Mouse (Mus musculus) stomach, embryonic 14.5 days (tissue): ENCODE data around the gene Slc2a12. TPM values are rescaled to one million over a fixed set of nuclear protein-coding genes. Genes with fewer than 3 reads are reported as not detected.

ENCODE experiments used
- ATAC-seq: fragments of 200-750 bp; cut with Nextera tagmentation; 2 replicates; pipeline ENCODE4 v1.8.0; 2017; ENCODE audit warnings: low read depth, moderate TSS enrichment; ENCODE audit not compliant: insufficient number of reproducible peaks, insufficient read depth, low FRiP score
- H3K27ac ChIP-seq: fragments of 300-500 bp; sonication (generic); 2 replicates; pipeline ENCODE4 v1.5.1; 2014; ENCODE audit warnings: mild to moderate bottlenecking, low read length, moderate library complexity, mixed read lengths
- H3K27me3 ChIP-seq: fragments of 300-500 bp; sonication (generic); 2 replicates; pipeline ENCODE4 v1.6.1; 2014; ENCODE audit warnings: low read length, control low read depth, mixed read lengths; ENCODE audit not compliant: control insufficient read depth, insufficient read depth
- H3K36me3 ChIP-seq: fragments of 300-500 bp; sonication (generic); 2 replicates; pipeline ENCODE4 v1.6.1; 2014; ENCODE audit warnings: mild to moderate bottlenecking, control low read depth, low read length, moderate library complexity, mixed read lengths; ENCODE audit not compliant: control insufficient read depth, insufficient read depth
- H3K4me1 ChIP-seq: fragments of 300-500 bp; sonication (generic); 2 replicates; pipeline ENCODE4 v1.6.1; 2014; ENCODE audit warnings: low read length, control low read depth, mixed read lengths; ENCODE audit not compliant: control insufficient read depth, insufficient read depth
- H3K4me2 ChIP-seq: fragments of 300-500 bp; sonication (generic); replicated peaks from 2 replicates; pipeline ENCODE4 v1.6.1; 2014; ENCODE audit warnings: low read depth, low read length, control low read depth
- H3K4me3 ChIP-seq: fragments of 300-500 bp; sonication (generic); 2 replicates; pipeline ENCODE4 v1.5.1; 2014; ENCODE audit warnings: low read depth, low read length, control low read depth
- H3K9ac ChIP-seq: fragments of 300-500 bp; sonication (generic); replicated peaks from 2 replicates; pipeline ENCODE4 v1.6.1; 2014; ENCODE audit warnings: low read depth, mild to moderate bottlenecking, control low read depth, low read length, moderate library complexity, mixed read lengths
- H3K9me3 ChIP-seq: fragments of 300-500 bp; sonication (generic); 2 replicates; pipeline ENCODE4 v1.6.1; 2016; ENCODE audit warnings: low read depth, low read length, control low read depth; ENCODE audit not compliant: control insufficient read depth
- WGBS: fragments of 180-500 bp; shearing (Covaris S2); extraction: QIAGEN DNeasy Blood & Tissue Kit; methylation state at CpG from one replicate; pipeline ENCODE4 v1.1.7; 2014; 5-methylcytosine and 5-hydroxymethylcytosine counted together
- polyA plus RNA-seq: library from polyadenylated mRNA; unstranded; fragments of >200 nt; fragmentation: Nextera tagmentation; extraction: Ambion mirVana; gene quantifications from 2 replicates; pipeline ENCODE4 v1.2.1, GENCODE M21; 2014

The Slc2a12 gene
- polyA plus RNA-seq, 1 experiment from 2014 or later: 2.8 TPM

DNA sequence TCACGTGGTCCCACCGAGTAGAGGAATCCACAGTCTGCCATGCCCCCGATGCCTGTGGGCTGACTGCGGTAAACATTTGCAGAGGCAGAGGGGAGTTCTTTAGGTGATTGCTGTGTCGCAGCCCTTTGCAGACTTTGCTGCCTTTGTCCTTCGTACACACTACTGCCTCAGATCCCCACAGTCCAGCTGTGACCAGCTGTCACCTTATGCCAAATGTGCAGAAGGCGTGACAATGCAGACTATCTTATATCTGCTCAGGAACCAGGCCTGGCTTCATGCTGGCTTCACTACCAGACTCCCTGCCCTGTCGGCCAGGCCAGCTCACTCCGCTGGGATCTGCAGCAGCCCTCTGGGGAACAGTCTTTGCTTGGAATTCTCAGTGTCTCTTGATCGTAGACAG is 29.5 kb upstream of the Slc2a12 start:
- no peak for ATAC-seq
- WGBS: 41% methylated on average over 10 of the region's 10 CpGs
- H3K27ac ChIP-seq: no peak overlapping the region

DNA sequence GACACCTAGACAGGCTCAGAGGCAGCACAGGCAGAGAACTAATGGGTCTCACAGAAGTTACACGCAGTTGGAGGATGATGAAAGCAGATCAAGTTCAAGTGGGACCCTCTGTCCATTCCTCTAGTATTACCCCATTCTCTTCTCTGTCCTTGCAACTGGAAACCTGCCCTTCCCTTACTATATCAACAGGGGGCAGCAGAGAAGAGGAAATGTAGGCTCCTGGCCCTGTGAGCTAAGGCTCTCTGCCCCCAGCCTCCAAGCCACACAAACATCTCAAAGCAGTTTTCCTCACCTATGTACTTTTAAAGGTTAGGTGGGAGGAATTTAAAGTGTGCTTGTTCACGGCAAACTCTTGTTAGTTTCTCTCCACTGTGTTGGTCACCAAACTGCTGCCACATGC is 26.0 kb upstream of the Slc2a12 start:
- H3K4me2 ChIP-seq: no peak overlapping the region
- H3K27ac ChIP-seq: no peak overlapping the region
- H3K9me3 ChIP-seq: no peaks in the 10 kb centered on the region; the same call in 1 of the 2 replicates
- no peaks in the 10 kb centered on the region for H3K36me3 ChIP-seq
- H3K4me3 ChIP-seq: no peak overlapping the region
- no peaks in the 10 kb centered on the region for H3K27me3 ChIP-seq
- 72% methylated on average over 2 of the region's 2 CpGs for WGBS
- H3K4me1 ChIP-seq: no peaks in the 10 kb centered on the region
- no peak overlapping the region for H3K9ac ChIP-seq
- ATAC-seq: no peak

More for the DNA sequence above, 29.5 kb upstream of the Slc2a12 start:
- no peaks in the 10 kb centered on the region for H3K27me3 ChIP-seq
- no peaks in the 10 kb centered on the region; the same call in 1 of the 2 replicates for H3K9me3 ChIP-seq
- no peaks in the 10 kb centered on the region for H3K4me1 ChIP-seq
- no peak overlapping the region for H3K4me3 ChIP-seq
- H3K9ac ChIP-seq: no peak overlapping the region
- H3K4me2 ChIP-seq: no peak overlapping the region
- no peaks in the 10 kb centered on the region for H3K36me3 ChIP-seq

DNA sequence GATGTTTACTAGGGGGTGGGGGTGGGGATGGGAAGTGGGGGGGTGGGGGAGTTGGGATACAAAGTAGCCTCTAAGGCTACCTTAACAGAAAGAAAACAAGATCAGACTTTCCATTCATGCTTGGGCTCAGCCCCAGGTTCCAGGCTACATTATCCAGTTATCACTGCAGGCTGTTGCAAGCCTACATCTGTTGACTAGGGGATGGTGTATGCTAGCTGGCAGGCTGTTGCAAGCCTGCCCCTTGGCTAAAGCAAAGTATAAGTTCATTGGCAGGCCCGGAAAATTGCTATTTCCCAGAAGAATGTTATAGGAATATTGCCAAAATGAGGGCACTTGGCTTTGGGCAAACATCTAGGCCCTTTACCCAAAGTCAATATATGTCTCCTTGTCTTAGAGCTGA is 16.0 kb upstream of the Slc2a12 start:
- H3K27ac ChIP-seq: no peak overlapping the region
- no peak overlapping the region for H3K4me3 ChIP-seq
- 61% methylated on average over 1 of the region's 1 CpGs for WGBS
- no peaks in the 10 kb centered on the region for H3K36me3 ChIP-seq
- no peak for ATAC-seq
- no peak overlapping the region for H3K4me2 ChIP-seq
- H3K9ac ChIP-seq: no peak overlapping the region
- H3K27me3 ChIP-seq: no peaks in the 10 kb centered on the region
- H3K9me3 ChIP-seq: no peaks in the 10 kb centered on the region
- no peaks in the 10 kb centered on the region for H3K4me1 ChIP-seq

DNA sequence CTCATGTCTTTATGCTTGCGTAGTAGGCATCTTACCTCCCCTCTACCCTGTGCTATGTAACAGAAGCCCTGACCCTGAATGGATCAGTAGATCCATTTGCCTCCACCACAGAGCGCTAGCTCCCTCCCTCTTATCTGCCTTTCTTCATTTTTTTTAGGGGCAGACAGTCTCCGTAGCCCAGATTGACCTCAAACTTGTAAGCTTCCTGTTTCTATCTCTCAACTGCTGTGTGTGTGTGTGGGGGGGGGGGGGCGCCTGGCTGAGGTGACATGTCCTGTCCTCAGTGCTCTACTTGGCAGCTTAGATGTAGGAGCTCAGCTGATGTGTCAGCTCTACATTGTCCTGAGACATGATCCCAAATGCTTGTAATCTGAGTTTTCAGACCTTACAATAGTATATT is 13.7 kb upstream of the Slc2a12 start:
- no peak overlapping the region for H3K4me2 ChIP-seq
- H3K9ac ChIP-seq: no peak overlapping the region
- no peak for ATAC-seq
- no peaks in the 10 kb centered on the region for H3K9me3 ChIP-seq
- no peaks in the 10 kb centered on the region for H3K27me3 ChIP-seq
- 59% methylated on average over 4 of the region's 4 CpGs for WGBS
- no peak overlapping the region for H3K4me3 ChIP-seq
- no peak overlapping the region for H3K27ac ChIP-seq
- H3K4me1 ChIP-seq: no peaks in the 10 kb centered on the region
- no peaks in the 10 kb centered on the region for H3K36me3 ChIP-seq

DNA sequence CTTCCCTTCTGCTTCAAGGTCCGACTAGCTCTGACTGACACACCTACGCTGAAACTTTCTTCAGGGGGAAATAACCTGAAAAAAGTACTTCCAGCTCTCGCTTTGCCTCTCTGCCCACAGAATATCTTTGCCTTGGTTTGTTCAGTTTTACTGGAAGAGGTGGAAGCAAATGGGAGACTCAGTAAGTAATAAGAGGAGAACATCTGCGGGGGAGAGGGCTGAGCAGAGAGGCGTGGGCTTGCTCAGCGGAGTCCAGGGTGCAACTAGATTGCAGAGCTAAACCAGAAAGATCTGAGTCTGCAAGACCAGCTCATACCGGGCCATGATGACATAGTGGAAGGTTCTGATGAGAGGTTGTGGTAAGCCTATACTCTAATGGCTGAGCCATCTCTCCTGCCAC is 13.3 kb upstream of the Slc2a12 start:
- 76% methylated on average over 7 of the region's 7 CpGs for WGBS
- no peaks in the 10 kb centered on the region for H3K36me3 ChIP-seq
- no peak overlapping the region for H3K9ac ChIP-seq
- ATAC-seq: no peak
- no peak overlapping the region for H3K4me2 ChIP-seq
- H3K27me3 ChIP-seq: no peaks in the 10 kb centered on the region
- no peak overlapping the region for H3K27ac ChIP-seq
- H3K9me3 ChIP-seq: no peaks in the 10 kb centered on the region
- no peaks in the 10 kb centered on the region for H3K4me1 ChIP-seq
- no peak overlapping the region for H3K4me3 ChIP-seq

DNA sequence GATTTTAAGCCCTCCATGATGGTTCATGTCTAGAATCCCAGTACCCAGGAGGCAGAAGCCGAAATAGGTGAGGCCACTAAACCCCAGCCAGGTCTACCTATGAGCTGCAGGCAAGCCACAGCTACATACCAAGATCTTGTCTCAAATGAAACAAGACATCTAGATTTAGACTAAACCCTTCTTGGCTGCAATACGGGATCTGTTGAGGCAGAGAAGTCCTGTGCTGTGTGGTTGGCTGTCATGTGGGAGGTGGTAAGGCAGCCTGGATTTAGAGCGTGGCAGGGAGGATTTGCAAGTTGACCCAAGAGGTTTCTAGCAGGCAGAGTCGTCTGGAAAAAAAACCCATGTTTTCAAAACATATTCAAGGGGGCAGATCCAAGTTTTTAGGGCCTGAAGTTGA is 12.9 kb upstream of the Slc2a12 start:
- WGBS: 73% methylated on average over 4 of the region's 4 CpGs
- Histone ChIP-seq H3K4me1 (no peaks in the 10 kb centered on the region), H3K27me3 (no peaks in the 10 kb centered on the region), H3K27ac (no peak overlapping the region), H3K4me3 (no peak overlapping the region), H3K9ac (no peak overlapping the region), H3K4me2 (no peak overlapping the region), H3K9me3 (no peaks in the 10 kb centered on the region), H3K36me3 (no peaks in the 10 kb centered on the region)
- ATAC-seq: no peak

DNA sequence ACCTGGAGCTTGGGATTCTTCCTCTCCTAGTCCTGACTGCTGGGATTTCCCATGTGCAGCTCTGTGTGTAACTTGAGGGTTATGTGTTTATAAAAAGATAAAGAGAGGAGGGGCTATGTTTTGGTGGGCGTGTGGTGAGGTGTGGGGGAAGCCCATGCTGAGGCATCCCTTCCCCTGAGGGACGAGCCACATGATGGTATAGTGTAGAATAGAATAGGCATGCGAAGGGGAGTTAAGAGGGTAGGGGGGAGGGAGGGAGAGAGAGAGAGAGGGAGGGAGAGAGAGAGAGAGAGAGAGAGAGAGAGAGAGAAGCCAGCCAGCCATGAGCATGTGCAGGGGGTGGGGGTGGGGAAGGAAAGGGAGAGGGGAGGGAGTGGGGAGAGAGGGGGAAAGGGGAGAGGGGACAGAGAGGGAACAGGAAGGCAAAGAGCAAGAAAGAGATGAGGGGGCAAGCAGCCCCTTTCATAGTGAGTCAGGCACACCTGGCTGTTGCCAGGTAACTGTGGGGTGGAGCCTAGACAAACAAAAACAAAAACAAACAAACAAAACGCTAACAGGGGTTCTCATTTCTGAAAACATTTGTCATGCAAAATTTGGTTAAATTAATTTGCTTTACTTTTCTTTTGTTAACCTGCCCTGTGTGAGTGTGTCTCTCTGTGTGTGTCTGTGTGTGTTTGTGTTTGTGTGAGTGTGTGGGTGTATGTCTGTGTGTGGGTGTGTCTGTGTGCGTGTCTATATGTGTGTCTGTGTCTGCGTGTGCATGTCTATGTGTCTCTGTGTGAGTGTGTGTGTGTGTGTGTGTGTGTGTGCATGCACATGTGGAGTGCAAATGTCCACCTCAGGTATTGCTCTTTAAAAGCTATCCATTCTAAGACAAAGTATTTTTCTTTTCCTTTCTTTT is 11.2 kb upstream of the Slc2a12 start:
- no peaks in the 10 kb centered on the region for H3K9me3 ChIP-seq
- H3K27me3 ChIP-seq: no peaks in the 10 kb centered on the region
- no peaks in the 10 kb centered on the region for H3K4me1 ChIP-seq
- H3K4me2 ChIP-seq: no peak overlapping the region
- H3K36me3 ChIP-seq: no peaks in the 10 kb centered on the region
- H3K27ac ChIP-seq: no peak overlapping the region
- 40% methylated on average over 6 of the region's 6 CpGs for WGBS
- H3K4me3 ChIP-seq: no peak overlapping the region
- no peak overlapping the region for H3K9ac ChIP-seq
- ATAC-seq: peak; percentile 42; the same call in 1 of the 2 replicates

DNA sequence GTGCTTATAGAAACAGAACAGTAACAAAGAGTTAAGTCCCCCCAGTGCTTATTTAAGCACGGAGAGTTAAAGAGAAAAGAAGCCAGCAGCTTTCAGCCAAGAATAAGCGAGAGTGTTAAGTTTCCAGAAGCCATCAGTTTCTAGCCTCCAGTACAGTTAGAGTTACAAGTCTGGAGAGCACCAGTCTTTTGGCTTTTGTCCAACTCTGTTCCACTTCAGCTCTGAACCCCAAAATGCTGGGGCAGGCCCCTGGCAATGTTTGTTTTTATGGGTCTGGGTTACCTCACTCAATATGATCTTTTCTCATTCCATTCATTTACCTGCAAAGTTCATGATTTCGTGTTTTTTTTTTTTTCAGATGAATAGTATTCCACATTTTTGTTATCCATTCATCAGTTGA is 7.6 kb upstream of the Slc2a12 start:
- ATAC-seq: no peak
- H3K9me3 ChIP-seq: no peaks in the 10 kb centered on the region
- H3K4me1 ChIP-seq: no peaks in the 10 kb centered on the region
- no peak overlapping the region for H3K4me2 ChIP-seq
- no peak overlapping the region for H3K4me3 ChIP-seq
- 36% methylated on average over 3 of the region's 3 CpGs for WGBS
- H3K27me3 ChIP-seq: no peaks in the 10 kb centered on the region
- H3K36me3 ChIP-seq: no peaks in the 10 kb centered on the region
- no peak overlapping the region for H3K9ac ChIP-seq
- H3K27ac ChIP-seq: no peak overlapping the region
